Mouse (Mus musculus): ENCODE measurements around the gene Ndufv2. TPM values are rescaled to one million over a fixed set of nuclear protein-coding genes. Genes with fewer than 3 reads are reported as not detected.
"Not testable (repeated sequence)": the region's sequence is repeated elsewhere in the genome, so short reads cannot be mapped to it uniquely, and the experiment has no call there.

The Ndufv2 gene
- polyA plus RNA-seq, 1 experiment: 233 TPM

GRCm38 (mm10) chr17:66048199-66048598 lies 53.2 kb downstream of the Ndufv2 start:
- H3K27me3 ChIP-seq (ENCODE audit: control insufficient read depth, insufficient read depth, low read length, poor library complexity, severe bottlenecking): no peaks in the 10 kb centered on the region
- H3K36me3 ChIP-seq (ENCODE audit: control insufficient read depth, insufficient read depth, low read length, poor library complexity, severe bottlenecking): peaks cover 2% of the 10 kb centered on the region
- H3K4me3 ChIP-seq (ENCODE audit: low read depth, low read length): no peak overlapping the region
- no peak for TF ChIP-seq EP300 (IDR thresholded peaks at IDR 0.05; ENCODE audit: insufficient read depth, low read depth, low read length)
- no peak for TF ChIP-seq CTCF (IDR thresholded peaks at IDR 0.05; ENCODE audit: low read depth, low read length)
- TF ChIP-seq POLR2A (IDR thresholded peaks at IDR 0.05; ENCODE audit: insufficient read depth, low read length): no peak
- H3K9ac ChIP-seq (ENCODE audit: low read depth, poor library complexity, severe bottlenecking): no peak overlapping the region
- no peak overlapping the region for H3K27ac ChIP-seq (ENCODE audit: insufficient read depth, low read length)
- no peaks in the 10 kb centered on the region for H3K9me3 ChIP-seq (replicated peaks; ENCODE audit: control insufficient read depth, insufficient read depth, low read length, poor library complexity, severe bottlenecking)
- H3K4me1 ChIP-seq (ENCODE audit: control insufficient read depth, insufficient read depth, low read length): no peaks in the 10 kb centered on the region

GRCm38 (mm10) chr17:66043679-66044078 lies 57.7 kb downstream of the Ndufv2 start:
- not testable (repeated sequence) for H3K27ac ChIP-seq (ENCODE audit: insufficient read depth, low read length); H3K36me3 ChIP-seq (ENCODE audit: control insufficient read depth, insufficient read depth, low read length, poor library complexity, severe bottlenecking); H3K27me3 ChIP-seq (ENCODE audit: control insufficient read depth, insufficient read depth, low read length, poor library complexity, severe bottlenecking); H3K9me3 ChIP-seq (replicated peaks; ENCODE audit: control insufficient read depth, insufficient read depth, low read length, poor library complexity, severe bottlenecking); H3K4me1 ChIP-seq (ENCODE audit: control insufficient read depth, insufficient read depth, low read length); H3K4me3 ChIP-seq (ENCODE audit: low read depth, low read length); H3K9ac ChIP-seq (ENCODE audit: low read depth, poor library complexity, severe bottlenecking)

GRCm38 (mm10) chr17:66041020-66041419 lies 60.3 kb downstream of the Ndufv2 start:
- peaks cover 2% of the 10 kb centered on the region; the same call in 1 of the 2 replicates for H3K36me3 ChIP-seq (ENCODE audit: control insufficient read depth, insufficient read depth, low read length, poor library complexity, severe bottlenecking)
- H3K4me3 ChIP-seq (ENCODE audit: low read depth, low read length): no peak overlapping the region
- TF ChIP-seq CTCF (IDR thresholded peaks at IDR 0.05; ENCODE audit: low read depth, low read length) (no peak), EP300 (IDR thresholded peaks at IDR 0.05; ENCODE audit: insufficient read depth, low read depth, low read length) (no peak), POLR2A (IDR thresholded peaks at IDR 0.05; ENCODE audit: insufficient read depth, low read length) (no peak)
- H3K4me1 ChIP-seq (ENCODE audit: control insufficient read depth, insufficient read depth, low read length): no peaks in the 10 kb centered on the region
- H3K27me3 ChIP-seq (ENCODE audit: control insufficient read depth, insufficient read depth, low read length, poor library complexity, severe bottlenecking): no peaks in the 10 kb centered on the region
- H3K27ac ChIP-seq (ENCODE audit: insufficient read depth, low read length): no peak overlapping the region
- H3K9ac ChIP-seq (ENCODE audit: low read depth, poor library complexity, severe bottlenecking): no peak overlapping the region
- no peaks in the 10 kb centered on the region for H3K9me3 ChIP-seq (replicated peaks; ENCODE audit: control insufficient read depth, insufficient read depth, low read length, poor library complexity, severe bottlenecking)

- H3K9me3 ChIP-seq (replicated peaks; ENCODE audit: control insufficient read depth, insufficient read depth, low read length, poor library complexity, severe bottlenecking): no peaks in the 10 kb centered on the region
- H3K27ac ChIP-seq (ENCODE audit: insufficient read depth, low read length): no peak overlapping the region
- no peak overlapping the region for H3K9ac ChIP-seq (ENCODE audit: low read depth, poor library complexity, severe bottlenecking)
- no peaks in the 10 kb centered on the region for H3K36me3 ChIP-seq (ENCODE audit: control insufficient read depth, insufficient read depth, low read length, poor library complexity, severe bottlenecking)
- no peaks in the 10 kb centered on the region for H3K4me1 ChIP-seq (ENCODE audit: control insufficient read depth, insufficient read depth, low read length)
- TF ChIP-seq CTCF (IDR thresholded peaks at IDR 0.05; ENCODE audit: low read depth, low read length) (no peak), POLR2A (IDR thresholded peaks at IDR 0.05; ENCODE audit: insufficient read depth, low read length) (no peak), EP300 (IDR thresholded peaks at IDR 0.05; ENCODE audit: insufficient read depth, low read depth, low read length) (no peak)
- no peaks in the 10 kb centered on the region for H3K27me3 ChIP-seq (ENCODE audit: control insufficient read depth, insufficient read depth, low read length, poor library complexity, severe bottlenecking)
- H3K4me3 ChIP-seq (ENCODE audit: low read depth, low read length): no peak overlapping the region
These were observed 68.1 kb downstream of the Ndufv2 start for GRCm38 (mm10) chr17:66033239-66033638.

GRCm38 (mm10) chr17:66031991-66032390 lies 69.4 kb downstream of the Ndufv2 start:
- no peaks in the 10 kb centered on the region for H3K27me3 ChIP-seq (ENCODE audit: control insufficient read depth, insufficient read depth, low read length, poor library complexity, severe bottlenecking)
- no peaks in the 10 kb centered on the region for H3K4me1 ChIP-seq (ENCODE audit: control insufficient read depth, insufficient read depth, low read length)
- H3K9me3 ChIP-seq (replicated peaks; ENCODE audit: control insufficient read depth, insufficient read depth, low read length, poor library complexity, severe bottlenecking): no peaks in the 10 kb centered on the region
- H3K9ac ChIP-seq (ENCODE audit: low read depth, poor library complexity, severe bottlenecking): no peak overlapping the region
- H3K27ac ChIP-seq (ENCODE audit: insufficient read depth, low read length): no peak overlapping the region
- no peaks in the 10 kb centered on the region for H3K36me3 ChIP-seq (ENCODE audit: control insufficient read depth, insufficient read depth, low read length, poor library complexity, severe bottlenecking)
- H3K4me3 ChIP-seq (ENCODE audit: low read depth, low read length): no peak overlapping the region
- no peak for TF ChIP-seq EP300 (IDR thresholded peaks at IDR 0.05; ENCODE audit: insufficient read depth, low read depth, low read length)
- TF ChIP-seq POLR2A (IDR thresholded peaks at IDR 0.05; ENCODE audit: insufficient read depth, low read length): no peak
- no peak for TF ChIP-seq CTCF (IDR thresholded peaks at IDR 0.05; ENCODE audit: low read depth, low read length)

Other genes with a start within 250 kb of the Ndufv2 start
- 41.3 and 42.9 TPM in 2 replicates for gene Ralbp1, start 215.8 kb downstream of the Ndufv2 start, polyA plus RNA-seq (2011; ENCODE audit: insufficient read depth, insufficient read length, low read depth, missing spikeins)
- 65.9 and 75.3 TPM in 2 replicates for gene Twsg1, start 150.3 kb downstream of the Ndufv2 start, polyA plus RNA-seq (2011; ENCODE audit: insufficient read depth, insufficient read length, low read depth, missing spikeins)
- 19.5 and 21.8 TPM in 2 replicates for gene Ankrd12, start 24.5 kb downstream of the Ndufv2 start, polyA plus RNA-seq (2011; ENCODE audit: insufficient read depth, insufficient read length, low read depth, missing spikeins)
- gene Washc1, start 10.0 kb upstream of the Ndufv2 start, polyA plus RNA-seq (2011; ENCODE audit: insufficient read depth, insufficient read length, low read depth, missing spikeins): 23.5 and 26.9 TPM in 2 replicates
- gene Ddx11, start 22.0 kb upstream of the Ndufv2 start, polyA plus RNA-seq (2011; ENCODE audit: insufficient read depth, insufficient read length, low read depth, missing spikeins): 29.4 and 38.2 TPM in 2 replicates

All from ES-Bruce4 (cell line).